Mouse (Mus musculus) bone marrow macrophage, adult 2 months (primary cell): Measurements from ENCODE around the gene Olfr78.

ENCODE experiments used
- CTCF ChIP-seq: IDR thresholded peaks from 2 replicates; pipeline ENCODE4 v1.5.1; 2012; ENCODE audit warnings: low read depth, mild to moderate bottlenecking, low read length, moderate library complexity
- POLR2A ChIP-seq: IDR thresholded peaks from 2 replicates; pipeline ENCODE4 v1.6.1; 2012; ENCODE audit warnings: mild to moderate bottlenecking, low read depth, low read length, borderline replicate concordance

- no peak for TF ChIP-seq CTCF
- TF ChIP-seq POLR2A: no peak
These were observed 31.9 kb downstream of the Olfr78 start, which contains the start of gene Olfr559 for GRCm38 (mm10) chr7:102727391-102727790.
